Mouse (Mus musculus): ENCODE measurements at regions not wholly inside any gene's neighbourhood (a gene's known extent, or its start where the extent isn't known, plus 50 kb on each side); places are given as distances from the start of the nearest gene placed in this dataset.
A peak's percentile ranks its signal among the peaks of the same experiment; 100 is the strongest.

DNA sequence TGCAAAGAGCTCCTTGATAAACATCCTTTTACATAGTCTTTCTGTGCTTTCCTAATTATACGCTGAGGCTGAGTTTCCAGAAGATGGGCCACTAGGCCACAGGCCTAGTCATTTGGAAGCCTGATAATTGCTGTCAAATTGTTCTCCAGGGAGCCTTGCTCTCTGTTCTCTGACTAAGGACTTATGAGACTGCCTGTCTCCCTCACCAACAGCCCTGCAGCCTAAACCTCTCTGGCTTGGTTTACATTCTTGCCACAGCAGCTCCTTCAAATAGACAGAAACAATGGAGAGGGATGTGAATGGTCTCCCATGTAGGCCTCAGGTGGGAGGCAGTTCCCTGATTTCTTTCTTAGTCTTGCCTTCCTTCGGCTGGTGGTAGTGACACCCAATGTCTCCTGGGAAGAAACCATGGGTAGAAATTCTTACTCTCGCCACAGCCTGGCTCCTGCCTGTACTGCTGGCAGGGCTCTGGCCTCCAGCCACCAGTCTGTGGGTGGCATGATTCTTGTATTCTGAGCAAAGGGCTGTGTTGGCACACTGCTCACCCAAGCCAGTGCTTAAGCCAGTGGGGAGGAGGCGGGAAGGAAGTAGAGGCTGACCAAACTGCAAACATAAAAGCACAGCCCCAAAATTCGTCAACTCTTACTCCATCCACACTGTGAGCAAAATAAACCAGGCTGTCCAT, 176.2 kb upstream of the Marcks start:
- DNase-seq = peak; percentile 75 to 79

DNA sequence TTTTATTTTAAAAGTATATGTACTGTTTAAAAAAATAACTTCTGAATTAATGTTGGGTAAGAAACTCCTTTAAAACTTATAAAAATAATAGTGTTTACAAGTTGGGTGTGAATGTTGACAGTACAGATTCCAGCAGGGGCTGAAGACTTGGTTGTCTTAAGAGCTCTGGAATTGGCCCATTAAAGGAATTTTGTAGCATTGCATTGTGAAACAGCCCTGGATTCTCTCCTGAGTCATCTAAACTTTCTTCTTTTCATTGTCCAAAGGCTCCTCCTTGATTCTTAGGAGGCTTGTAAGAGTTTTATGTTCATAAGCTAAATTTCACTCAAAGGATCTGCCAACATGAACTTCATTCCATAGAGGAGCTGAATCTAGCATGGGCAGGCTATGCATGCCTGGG, 174.7 kb upstream of the Marcks start:
- DNase-seq = no peak

GRCm38 (mm10) chr10:37310266-37310945, 171.7 kb upstream of the Marcks start:
- no peak for DNase-seq

DNA sequence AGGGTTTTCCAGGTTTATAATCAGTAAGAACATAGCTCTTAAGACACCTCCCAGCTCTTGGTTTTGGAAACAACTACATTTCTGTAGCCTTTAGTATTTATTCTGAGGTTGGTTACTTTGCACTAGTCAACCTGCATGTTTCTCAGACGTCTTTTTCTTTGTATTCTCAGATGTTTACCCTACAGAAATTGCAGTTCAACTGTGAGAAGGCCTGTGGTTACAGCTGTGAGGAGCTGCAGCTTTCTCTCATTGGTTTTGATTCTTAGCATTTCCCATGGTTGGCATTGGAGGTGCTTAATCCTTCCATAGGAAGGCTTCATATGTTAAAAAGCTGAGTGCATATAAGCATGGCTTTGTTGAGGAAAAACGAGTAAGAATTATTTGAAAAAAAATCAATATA, 165.9 kb upstream of the Marcks start:
- DNase-seq = no peak

GRCm38 (mm10) chr10:37300181-37300889, 161.6 kb upstream of the Marcks start:
- DNase-seq = no peak

GRCm38 (mm10) chr10:37298689-37299421, 160.1 kb upstream of the Marcks start:
- no peak for DNase-seq

GRCm38 (mm10) chr10:37294231-37294630, 155.5 kb upstream of the Marcks start:
- no peak for DNase-seq

DNA sequence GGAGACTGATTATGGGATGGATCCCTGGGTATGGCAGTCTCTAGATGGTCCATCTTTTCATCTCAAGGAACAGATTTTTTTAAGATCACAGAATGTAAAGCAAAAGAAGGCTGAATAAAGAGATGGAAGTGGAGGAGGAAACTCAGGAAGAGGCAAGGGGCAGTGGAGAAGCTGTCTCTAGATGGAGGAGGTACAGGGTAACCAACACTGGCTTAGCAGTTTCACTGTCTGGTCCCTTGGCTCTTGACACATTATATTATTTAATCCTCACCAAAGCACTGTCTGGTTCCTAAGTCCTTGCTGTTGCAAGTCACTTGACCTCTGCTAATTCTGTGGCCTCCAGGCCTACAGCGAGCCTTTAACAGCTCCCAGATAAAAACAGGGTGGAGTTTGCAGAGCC, 154.6 kb upstream of the Marcks start:
- DNase-seq = no peak

DNA sequence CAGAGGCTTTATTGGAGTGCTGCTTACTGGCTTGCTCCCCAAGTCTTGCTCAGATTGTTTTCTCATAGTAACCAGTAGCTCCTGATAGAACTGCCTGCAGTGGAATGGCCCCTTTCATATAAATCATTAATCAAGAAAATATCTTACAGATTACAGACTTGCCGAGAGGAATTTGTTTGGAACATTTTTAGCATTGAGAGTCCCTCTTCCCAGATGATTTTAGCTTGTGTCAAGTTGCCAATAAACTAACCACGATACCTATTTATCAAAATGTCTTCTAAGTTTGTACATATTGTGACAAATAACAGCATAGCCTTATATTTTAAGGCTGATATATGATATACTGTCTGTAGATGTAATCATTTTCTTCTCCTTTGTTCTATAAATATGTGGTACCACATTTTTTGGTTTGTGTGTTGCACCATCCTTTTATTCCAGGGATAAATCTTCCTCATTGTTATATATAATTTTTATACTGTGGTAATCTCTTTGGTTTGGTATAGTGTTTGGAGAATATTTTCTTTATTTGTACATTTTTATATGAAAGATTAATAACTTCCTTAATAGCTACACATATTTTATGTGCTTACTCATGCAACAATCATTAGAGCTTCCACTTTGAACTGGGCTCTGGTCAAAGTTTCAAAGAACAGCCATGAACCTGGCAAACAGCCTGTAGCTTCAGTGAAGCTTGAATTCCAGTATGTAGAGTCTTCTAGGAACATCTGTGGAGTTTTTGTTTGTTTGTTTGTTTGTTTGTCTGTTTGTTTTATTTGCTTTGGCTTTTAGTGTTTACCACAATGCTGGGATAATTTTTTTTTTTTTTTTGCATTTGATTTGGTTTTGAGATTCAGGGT, 153.1 kb upstream of the Marcks start:
- DNase-seq = no peak

DNA sequence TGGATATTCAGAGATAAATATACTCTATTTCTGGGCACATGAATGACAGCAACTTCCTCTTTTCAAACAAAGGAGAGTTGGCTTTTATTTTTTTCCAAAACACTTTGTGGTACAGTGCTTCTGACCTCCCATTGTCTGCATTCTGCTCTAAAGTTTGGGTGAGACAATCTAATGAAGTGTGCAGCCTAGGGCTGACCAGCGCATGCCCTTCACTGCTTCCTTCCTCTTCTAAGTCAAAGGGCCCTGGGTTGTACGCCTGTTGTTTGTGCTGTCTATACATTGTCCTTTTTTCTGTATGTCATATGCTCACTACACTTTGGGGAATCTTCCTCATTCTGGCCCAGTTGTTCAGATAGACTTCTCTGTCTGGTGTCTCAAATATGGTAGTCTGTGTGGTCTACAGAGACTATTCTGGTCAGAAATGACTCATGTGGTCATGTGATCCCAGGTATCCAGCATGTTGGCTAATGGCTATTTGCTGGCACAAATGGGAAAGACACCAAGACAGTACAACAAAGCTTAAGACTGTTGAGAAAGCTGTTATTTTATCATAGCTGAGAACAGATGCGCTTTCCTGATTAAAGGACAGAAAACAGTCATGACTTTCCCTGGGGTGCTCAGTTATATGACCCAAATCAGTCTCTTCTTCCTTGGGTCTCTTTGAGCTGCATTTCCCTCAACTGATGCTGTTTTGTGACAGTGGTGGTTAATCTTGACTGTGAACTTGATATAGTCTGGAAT, 151.4 kb upstream of the Marcks start:
- no peak for DNase-seq

DNA sequence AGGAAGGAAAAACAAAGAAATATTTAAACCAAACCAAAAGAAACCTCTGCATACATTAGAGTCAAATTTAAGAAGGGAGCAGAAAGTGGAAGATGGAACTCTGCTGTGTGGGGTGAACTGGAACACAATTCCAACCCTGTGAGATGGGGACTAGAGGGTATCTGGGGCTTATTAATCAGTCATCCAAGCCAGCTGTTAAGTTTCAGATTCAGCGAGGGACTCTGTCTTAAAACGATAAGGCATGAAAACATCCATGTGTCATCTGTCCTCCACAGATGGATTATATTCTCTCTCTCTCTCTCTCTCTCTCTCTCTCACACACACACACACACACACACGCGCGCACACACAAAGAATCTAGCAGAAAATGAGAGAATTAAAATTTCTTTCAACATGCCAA, 147.6 kb upstream of the Marcks start:
- DNase-seq = no peak

- DNase-seq = no peak
Observed at GRCm38 (mm10) chr10:37282951-37283350, 144.2 kb upstream of the Marcks start.

- DNase-seq = no peak
Observed at GRCm38 (mm10) chr10:37280823-37281222, 142.1 kb upstream of the Marcks start.

- no peak for DNase-seq
Observed at GRCm38 (mm10) chr10:37280150-37280820, 141.6 kb upstream of the Marcks start.

DNA sequence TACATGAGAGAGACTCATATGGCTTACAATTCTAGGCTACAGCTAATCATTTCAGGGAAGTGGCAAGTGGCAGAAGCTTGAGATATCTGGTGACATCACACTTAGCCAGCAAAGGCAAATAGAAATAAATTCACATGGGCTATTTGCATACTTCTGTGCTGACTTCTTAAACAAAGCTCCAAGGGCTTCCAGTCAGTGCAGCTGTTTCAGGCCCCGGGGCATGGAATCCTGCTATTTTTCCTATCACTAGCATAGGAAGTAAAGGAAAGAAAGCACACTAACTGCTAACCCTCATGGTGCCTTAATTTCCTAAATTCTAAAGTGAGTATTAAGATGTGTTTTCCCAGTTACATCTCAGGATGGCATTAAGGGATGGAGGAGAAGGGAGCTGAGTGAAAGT, 140.6 kb upstream of the Marcks start:
- no peak for DNase-seq

GRCm38 (mm10) chr10:37275857-37276256, 137.1 kb upstream of the Marcks start:
- no peak for DNase-seq

GRCm38 (mm10) chr10:37275271-37275670, 136.6 kb upstream of the Marcks start:
- no peak for DNase-seq

DNA sequence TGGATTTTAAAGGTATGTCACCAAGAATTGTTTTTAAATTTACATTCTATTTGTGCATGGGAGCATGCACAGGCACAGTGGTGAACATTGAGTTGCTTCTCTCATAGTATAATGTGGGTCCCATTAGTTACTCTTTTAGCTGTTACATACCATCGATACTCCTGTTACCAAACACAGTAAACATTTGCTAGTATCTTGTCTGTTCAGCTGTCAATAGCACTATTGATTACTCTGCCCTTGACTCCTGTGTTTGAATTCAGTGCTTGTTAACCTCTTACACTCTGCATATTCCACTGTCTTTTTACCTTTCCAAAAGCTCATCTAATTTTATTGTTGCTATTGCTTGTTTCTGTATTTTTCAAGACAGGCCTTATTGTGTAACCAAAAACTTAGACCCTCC, 133.2 kb upstream of the Marcks start:
- no peak for DNase-seq

- no peak for DNase-seq
Observed at GRCm38 (mm10) chr10:37270236-37271000, 131.7 kb upstream of the Marcks start.

GRCm38 (mm10) chr10:37266909-37267308, 128.2 kb upstream of the Marcks start:
- no peak for DNase-seq

Data from cerebellum, adult 18-20 months (tissue).